Mouse (Mus musculus) gonadal fat pad, adult 2 months (tissue): ENCODE data around the gene Htra2. TPM values are rescaled to one million over a fixed set of nuclear protein-coding genes. Genes with fewer than 3 reads are reported as not detected.

ENCODE experiments used
- DNase-seq: peaks from one replicate; pipeline ENCODE4 v3.0.0-alpha.2; 2012; ENCODE audit warnings: low read depth
- polyA plus RNA-seq: library from polyadenylated mRNA; depleted of rRNA; stranded (reverse); fragments of >200 nt; gene quantifications from 2 replicates; pipeline ENCODE4 v1.2.3, GENCODE M21; 2012

Gene Htra2
- polyA plus RNA-seq, 1 experiment = 44.7 TPM

GRCm38 (mm10) chr6:83070247-83070310 lies 15.0 kb upstream of the Htra2 start, which contains the start of gene Tlx2:
Gene Tlx2, minus strand, starts transcription at chr6:83070293.
- DNase-seq = no peak

- no peak for DNase-seq
Observed at GRCm38 (mm10) chr6:83069488-83070246, 14.6 kb upstream of the Htra2 start.

DNA sequence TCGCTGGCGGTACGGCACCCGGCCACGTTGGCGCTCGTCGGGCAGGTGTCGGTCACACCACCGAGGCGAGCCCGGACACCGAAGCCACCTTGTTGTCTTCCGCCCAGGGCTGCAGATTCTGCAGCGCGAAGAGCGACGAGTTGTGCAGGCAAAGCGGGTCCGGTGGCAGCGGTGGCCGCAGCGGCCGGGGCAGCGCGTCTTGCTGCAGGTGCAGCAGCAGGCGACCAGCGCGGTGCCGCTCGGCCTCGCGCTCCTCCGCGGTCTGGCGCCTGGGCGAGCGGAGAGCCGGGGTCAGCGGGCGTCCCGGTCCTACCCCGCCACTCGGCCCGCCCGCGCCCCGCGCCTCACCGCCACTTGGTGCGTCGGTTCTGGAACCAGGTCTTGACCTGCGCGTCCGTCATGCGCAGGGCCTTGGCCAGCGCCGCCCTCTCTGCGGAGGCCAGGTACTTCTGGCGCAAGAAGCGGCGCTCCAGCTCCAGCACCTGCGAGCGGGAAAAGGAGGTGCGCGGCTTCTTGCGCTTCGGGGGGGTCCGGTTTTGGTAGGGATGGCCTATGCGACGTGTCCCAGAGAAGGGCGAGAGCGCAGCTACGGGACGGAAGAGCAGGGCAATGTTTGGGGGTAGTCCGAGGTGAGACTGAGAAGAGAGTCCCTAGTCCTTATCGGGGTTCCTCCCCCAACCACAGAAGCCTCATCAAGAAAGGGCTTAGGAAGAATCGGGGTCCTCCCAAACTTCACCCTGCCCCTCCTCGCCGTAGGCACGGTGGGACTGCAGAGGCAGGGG lies 13.8 kb upstream of the Htra2 start:
- no peak for DNase-seq

DNA sequence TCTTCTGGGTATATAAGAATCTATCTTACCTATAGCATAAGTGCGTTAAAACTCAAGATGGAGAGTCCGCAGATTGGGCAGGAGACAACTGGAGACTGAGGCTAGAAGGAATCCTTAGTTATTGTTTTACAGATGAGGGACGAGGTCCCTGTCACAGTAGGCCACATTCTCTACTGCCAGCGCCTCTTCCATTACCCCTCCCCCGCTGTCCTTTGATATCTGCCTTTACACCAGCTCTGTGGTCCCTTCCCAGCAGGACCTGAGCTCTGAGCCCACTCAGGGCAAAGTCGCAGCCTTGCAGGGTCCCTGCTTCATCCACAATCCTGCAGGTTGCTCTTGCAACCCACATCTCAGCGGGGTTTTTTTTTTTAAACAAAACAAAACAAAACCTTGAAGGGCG lies 13.1 kb upstream of the Htra2 start:
- no peak for DNase-seq

DNA sequence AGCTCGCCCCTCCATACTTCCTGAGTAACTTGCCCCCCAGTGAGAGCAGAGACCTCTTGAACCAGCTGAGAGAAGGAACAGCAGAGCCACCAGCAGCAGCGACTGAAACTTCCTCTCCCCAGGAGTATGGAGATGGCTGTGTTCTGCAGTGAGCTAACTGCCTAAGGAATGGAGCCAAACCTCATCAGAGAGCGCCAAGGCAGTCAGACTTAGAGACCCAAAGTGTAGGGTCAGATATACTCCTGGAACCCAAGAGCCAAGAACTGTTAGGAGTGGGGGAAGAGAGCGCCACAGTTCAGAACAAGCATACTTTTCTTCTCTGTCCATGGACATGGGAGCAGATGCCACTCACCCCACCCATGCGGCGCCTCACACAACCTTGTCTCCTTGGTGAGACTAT lies 11.4 kb upstream of the Htra2 start:
- no peak for DNase-seq

GRCm38 (mm10) chr6:83065995-83066394 lies 10.9 kb upstream of the Htra2 start:
- DNase-seq = no peak

DNA sequence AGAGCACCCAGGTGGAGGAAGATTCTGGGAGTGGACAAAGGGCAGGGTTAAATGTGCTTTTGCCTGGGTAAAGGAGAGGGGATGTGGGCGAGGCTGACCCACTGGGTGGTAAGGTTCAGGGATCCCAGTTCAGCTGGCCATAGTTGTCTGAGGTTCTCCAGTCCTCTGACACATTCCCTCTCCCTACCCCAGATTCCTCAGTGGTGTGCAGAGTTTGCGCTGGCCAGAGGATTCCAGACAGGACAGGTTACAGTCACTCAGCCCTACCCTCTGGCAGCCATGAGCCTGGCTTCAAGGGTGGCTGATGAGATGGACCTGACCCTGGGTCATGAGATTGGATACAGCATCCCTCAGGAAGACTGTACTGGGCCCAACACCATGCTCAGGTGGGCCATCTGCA lies 3.7 kb upstream of the Htra2 start:
- DNase-seq = no peak

- DNase-seq = peak; percentile 57
Observed at GRCm38 (mm10) chr6:83057790-83058189, 2.7 kb upstream of the Htra2 start, which contains the start of gene Dqx1. Gene Dqx1, plus strand, starts transcription at chr6:83057844.

DNA sequence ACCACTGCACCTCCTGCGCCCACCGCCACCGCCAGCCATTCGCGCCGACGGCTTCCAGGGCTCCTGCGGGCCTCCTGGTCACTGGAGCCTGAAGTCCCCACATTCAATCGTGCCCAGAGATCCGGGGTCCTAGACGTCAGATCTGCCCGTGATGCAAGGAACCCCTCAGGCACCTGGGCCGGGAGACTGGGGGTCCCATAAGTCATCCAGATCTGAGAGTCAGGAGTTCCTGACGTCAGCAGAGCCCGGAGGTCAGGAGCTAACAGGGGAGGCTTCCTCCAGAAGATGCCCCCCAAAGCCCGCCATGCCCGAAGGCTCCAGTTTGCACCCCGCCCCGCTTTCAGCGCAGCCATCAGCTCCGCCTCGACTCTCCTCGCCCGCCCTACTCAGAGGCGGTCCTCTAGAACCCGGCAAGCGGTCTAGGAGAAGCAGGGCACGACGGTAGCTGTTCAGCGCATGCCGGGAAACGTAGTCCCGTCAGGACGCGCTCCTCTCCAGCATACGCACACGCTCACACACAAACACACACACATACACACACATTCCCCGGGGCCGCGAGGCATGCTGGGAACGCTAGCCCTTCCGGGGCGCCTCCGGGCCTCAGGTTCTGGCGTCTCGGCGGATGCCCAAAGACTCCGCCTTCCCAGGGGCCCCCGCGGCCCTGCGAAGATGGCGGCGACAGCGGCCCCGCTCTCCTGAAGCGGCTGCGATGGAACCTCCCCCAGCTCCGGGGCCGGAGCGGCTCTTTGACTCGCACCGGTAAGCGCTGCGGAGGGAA lies 810 bp downstream of the Htra2 start, which contains the start of gene Aup1:
Aup1 (plus strand) TSS at position 448 of the 778 bp plus-strand sequence.
- peak; percentile 60 for DNase-seq

GRCm38 (mm10) chr6:83053136-83053960 lies 1.7 kb downstream of the Htra2 start:
- no peak for DNase-seq

DNA sequence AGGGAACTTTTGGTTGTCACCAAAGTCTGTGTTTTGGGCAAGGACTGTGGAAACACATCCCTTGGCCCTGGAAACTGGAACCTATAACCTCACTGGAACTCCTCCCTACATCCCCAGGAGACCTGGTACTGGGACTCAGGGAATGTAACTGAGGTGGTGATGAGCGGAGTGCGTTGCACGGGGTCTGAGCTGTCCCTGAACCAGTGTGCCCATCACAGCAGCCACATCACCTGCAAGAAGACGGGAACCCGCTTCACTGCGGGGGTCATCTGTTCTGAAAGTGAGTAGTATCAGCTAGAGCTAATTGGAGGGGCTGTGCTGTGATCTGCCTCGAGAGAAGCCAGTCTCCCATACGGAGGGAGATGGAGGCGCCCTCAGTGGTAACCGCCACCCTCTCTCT lies 5.7 kb downstream of the Htra2 start:
- DNase-seq = no peak

- DNase-seq = no peak
Observed at GRCm38 (mm10) chr6:83044742-83045141, 10.3 kb downstream of the Htra2 start.

DNA sequence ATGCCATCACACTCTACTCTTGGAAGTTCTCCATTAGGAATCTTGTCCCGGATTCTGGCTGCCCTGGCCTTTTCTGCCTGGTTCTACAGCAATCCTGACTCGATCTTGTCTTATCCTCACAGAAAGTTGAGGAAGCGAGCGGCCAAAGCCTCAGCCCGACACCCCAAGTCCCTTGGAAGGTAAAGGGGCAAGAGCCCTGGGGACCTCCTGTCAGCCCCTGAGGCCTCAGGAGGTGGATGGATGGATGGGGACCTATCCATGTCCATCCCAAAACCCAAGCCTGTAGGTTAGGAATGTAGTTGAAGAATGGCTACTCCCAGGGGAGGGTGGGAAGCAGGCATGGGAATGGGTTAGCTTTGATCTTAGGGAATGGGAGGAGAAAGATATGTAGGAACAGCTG lies 11.1 kb downstream of the Htra2 start:
- DNase-seq = no peak

DNA sequence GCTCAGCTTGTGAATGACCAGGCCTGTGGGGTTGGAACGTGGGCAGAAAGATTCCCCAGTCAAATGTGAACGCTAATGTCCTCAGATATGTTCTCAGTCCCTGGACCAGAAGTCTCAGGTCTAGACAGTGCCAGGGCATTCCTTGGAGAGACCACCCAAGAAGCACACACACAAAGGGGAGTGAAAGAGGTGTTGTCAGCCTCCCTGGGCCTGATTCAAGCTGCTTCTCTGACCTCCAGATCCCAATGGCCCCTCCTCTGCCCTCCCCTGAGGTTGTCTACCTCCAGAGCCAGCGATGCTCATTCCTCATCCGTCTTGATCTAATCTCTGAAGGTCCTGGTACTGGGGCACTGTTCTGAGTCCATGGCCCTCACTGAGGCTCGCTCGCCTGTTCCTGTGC lies 11.5 kb downstream of the Htra2 start:
- DNase-seq = no peak

- DNase-seq = no peak
Observed at GRCm38 (mm10) chr6:83040601-83041000, 14.5 kb downstream of the Htra2 start.

- DNase-seq = no peak
Observed at GRCm38 (mm10) chr6:83038496-83039012, 16.5 kb downstream of the Htra2 start.

DNA sequence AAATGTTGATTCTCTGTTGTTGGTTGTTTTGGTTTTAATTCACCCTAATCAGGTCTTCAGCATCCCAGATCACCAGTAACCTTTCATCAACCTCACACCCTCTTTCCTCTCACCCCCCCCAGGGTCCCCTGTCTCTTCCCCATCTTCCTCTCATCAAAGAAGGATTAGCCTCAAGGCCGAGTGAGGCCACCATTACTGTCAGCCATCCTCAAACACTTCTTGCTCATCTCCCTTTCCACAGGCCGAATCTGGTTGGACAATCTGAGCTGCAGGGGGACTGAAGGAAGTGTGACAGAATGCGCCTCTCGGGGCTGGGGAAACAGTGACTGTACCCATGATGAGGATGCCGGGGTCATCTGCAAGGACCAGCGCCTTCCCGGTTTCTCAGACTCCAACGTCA lies 17.9 kb downstream of the Htra2 start:
- no peak for DNase-seq

GRCm38 (mm10) chr6:83034463-83035055 lies 20.5 kb downstream of the Htra2 start:
- no peak for DNase-seq

DNA sequence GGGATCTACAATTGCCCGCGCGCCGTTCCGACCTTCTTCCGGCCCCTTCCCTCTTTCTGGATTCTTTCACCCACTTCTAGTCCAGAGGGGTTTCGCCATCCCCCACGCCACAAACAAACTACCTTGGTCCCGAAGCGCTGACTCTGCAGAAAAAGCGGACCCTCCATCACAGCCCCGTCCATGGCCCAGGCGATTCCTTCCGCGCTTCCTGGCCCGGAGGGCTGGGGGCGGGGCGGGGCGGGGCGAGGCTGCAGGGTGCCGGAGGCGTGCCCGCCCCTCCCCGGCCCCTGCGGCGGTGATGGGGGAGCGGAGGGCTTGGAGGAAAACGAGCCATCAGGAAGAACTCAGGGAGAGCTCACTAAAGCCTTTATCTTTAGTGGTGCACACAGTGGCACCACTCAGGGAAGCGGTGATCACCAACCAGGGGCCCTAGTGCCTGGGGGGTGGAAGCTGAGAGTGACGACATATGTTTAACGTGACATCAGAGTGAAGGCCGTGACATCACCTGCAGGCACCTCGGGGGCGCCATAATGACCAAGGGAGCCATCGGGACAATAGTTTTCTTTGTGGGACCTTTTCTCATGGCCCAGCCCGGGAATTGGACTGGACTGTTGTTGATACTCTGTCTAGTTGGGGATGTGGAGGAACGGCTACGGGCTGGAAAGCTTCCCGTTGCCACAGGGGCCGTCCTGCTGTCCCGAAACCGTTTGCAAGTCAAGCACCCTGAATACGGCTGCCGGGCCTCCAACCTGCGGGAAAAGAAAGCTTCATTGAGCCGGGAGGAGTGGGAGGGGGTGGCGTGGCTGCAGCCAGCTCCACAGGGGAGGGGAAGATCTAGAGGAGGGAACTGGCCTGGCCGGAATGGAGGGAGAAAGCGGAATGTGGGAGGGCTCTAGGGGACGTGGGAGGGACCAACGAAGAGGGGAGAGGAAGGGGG lies 21.6 kb downstream of the Htra2 start, which contains the start of the genes Dok1 and Loxl3:
Dok1 (minus strand) TSS at position 223 of the 937 bp plus-strand sequence.
Loxl3 (plus strand) TSS at position 925 of the 937 bp plus-strand sequence.
- DNase-seq = no peak

DNA sequence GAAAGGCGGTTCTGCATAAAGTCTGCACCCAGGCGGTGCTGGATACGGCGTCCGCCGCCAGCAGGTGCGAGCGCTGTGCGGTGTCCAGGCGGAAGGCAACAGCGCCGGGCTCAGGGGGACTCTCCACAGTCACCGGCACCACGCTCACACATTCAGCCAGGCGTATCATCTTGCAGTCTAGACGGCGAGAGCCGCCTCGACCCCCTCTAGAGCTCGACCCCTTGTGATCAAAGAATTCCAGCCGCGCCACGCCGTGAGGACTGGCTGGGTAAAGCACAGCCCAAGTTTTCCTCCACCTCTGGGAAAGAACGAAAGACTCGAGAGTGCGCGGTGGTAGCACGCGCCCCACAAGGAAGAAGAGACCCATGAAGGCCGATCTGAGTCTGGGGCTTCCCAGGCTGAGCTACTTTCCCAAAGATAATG lies 22.3 kb downstream of the Htra2 start:
- DNase-seq = no peak
